10 mouse cellular contexts compared by ENCODE assay signal in the genomic region with DNA sequence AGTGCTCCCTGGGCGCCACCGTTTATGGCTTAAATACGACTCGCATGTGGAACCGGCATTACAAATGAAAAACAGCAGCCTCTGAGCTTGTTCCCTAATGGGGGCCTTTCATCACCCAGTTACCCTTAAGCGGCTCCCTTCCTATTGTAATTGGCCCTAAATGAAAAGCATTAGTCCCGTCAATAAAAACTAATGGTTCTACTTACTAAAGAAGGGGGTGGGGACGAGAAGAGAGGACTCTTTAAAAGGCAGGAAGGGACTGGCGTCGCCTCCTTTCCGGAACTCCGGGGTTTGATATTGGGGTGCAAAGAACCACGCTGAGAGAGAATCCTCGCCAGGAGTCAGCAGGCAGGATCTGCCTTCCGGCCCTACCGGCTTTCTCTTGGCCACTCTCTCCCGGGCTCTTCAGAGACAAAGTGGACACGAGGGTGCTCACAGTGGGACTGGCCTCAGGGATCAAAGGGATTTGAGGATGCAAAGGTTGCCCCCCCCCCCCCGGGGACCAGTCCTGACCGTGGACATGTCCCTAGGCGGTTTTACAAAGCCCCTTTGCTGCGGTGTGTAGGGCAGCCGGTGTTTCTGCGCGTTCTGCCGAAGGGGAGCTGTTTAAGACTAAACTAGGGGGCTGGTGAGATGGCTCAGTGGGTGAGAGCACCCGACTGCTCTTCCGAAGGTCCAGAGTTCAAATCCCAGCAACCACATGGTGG.
DNase-seq lines count a peak whose midpoint lies in the region; ATAC-seq and TF ChIP-seq lines count a peak whose summit lies in the region.
"Had no signal": no experiment of that assay in that cellular context is flagged by ENCODE, and none has a peak within 500 bp of the region (broad histone marks: within the 10 kb centered on the region; RNA-seq: fewer than 3 reads in every experiment).

No protein-coding gene starts in this region.

- no peaks in the 10 kb centered on the region for H3K9me3 ChIP-seq in heart, postnatal 0 days (replicated peaks; ENCODE audit: control insufficient read depth, low read length)
- no peaks in the 10 kb centered on the region for H3K9me3 ChIP-seq in embryonic facial prominence, embryonic 15.5 days (replicated peaks)
- no peaks in the 10 kb centered on the region for H3K9me3 ChIP-seq in intestine, embryonic 16.5 days (ENCODE audit: control insufficient read depth, low read length)
- no peaks in the 10 kb centered on the region for H3K9me3 ChIP-seq in neural tube, embryonic 15.5 days (replicated peaks)

- no peak overlapping the region for H3K9ac ChIP-seq in heart, postnatal 0 days (replicated peaks; ENCODE audit: low read depth, low read length)
- H3K9ac ChIP-seq in embryonic facial prominence, embryonic 15.5 days = no peak overlapping the region
- no peak overlapping the region for H3K9ac ChIP-seq in intestine, embryonic 16.5 days (ENCODE audit: low read depth, low read length)
- 0 out of 2 replicates have a peak overlapping the region, but pooled peaks have one; percentile 23 for H3K9ac ChIP-seq in neural tube, embryonic 15.5 days (replicated peaks)

- 6% methylated on average over 28 of the region's 28 CpGs for WGBS in heart, postnatal 0 days
- WGBS in embryonic facial prominence, embryonic 15.5 days = 5% methylated on average over 28 of the region's 28 CpGs
- 6% methylated on average over 28 of the region's 28 CpGs for WGBS in intestine, embryonic 16.5 days
- 2% methylated on average over 28 of the region's 28 CpGs for WGBS in neural tube, embryonic 15.5 days

- DNase-seq in heart, postnatal 0 days (ENCODE audit: low spot score) = no peak
- no peak for DNase-seq in heart, postnatal 10 days
- DNase-seq in layer of hippocampus, postnatal 14 days (ENCODE audit: low spot score in 2 of 2) = no peak
- DNase-seq in thymus, postnatal 0 days (ENCODE audit: low spot score) = no peak
- no peak for DNase-seq in spleen, postnatal 36 days (ENCODE audit: low spot score in 2 of 2)
- DNase-seq: kidney, postnatal 25 days; right cerebral cortex, postnatal 14 days had no signal

- H3K4me1 ChIP-seq in heart, postnatal 0 days (ENCODE audit: control insufficient read depth, insufficient read depth) = no peaks in the 10 kb centered on the region
- H3K4me1 ChIP-seq in embryonic facial prominence, embryonic 15.5 days = peaks cover 18% of the 10 kb centered on the region
- H3K4me1 ChIP-seq in intestine, embryonic 16.5 days (ENCODE audit: control insufficient read depth, insufficient read depth, low read length) = 0 out of 2 replicates have a peak, but pooled peaks cover 5% of the 10 kb centered on the region
- peaks cover 12% of the 10 kb centered on the region for H3K4me1 ChIP-seq in neural tube, embryonic 15.5 days

- peak overlapping the region; percentile 24; the same call in 1 of the 2 replicates for H3K4me3 ChIP-seq in heart, postnatal 0 days (ENCODE audit: low read depth, low read length)
- H3K4me3 ChIP-seq in embryonic facial prominence, embryonic 15.5 days (replicated peaks) = peak overlapping the region; percentile 16; the same call in 1 of the 2 replicates
- peak overlapping the region; percentile 0; the same call in 1 of the 2 replicates for H3K4me3 ChIP-seq in intestine, embryonic 16.5 days (ENCODE audit: low read length)
- peak overlapping the region; percentile 19 for H3K4me3 ChIP-seq in neural tube, embryonic 15.5 days (replicated peaks)

- no peaks in the 10 kb centered on the region for H3K36me3 ChIP-seq in heart, postnatal 0 days (replicated peaks; ENCODE audit: control insufficient read depth, insufficient read depth, low read length)
- H3K36me3 ChIP-seq in embryonic facial prominence, embryonic 15.5 days = no peaks in the 10 kb centered on the region
- no peaks in the 10 kb centered on the region for H3K36me3 ChIP-seq in intestine, embryonic 16.5 days (ENCODE audit: control insufficient read depth, insufficient read depth, low read length)
- H3K36me3 ChIP-seq in neural tube, embryonic 15.5 days = no peaks in the 10 kb centered on the region

- no peak for TF ChIP-seq CTCF in heart, postnatal 0 days (IDR thresholded peaks at IDR 0.05; ENCODE audit: low read depth)

- ATAC-seq in heart, postnatal 0 days (ENCODE audit: insufficient read depth, low read depth) = no peak
- no peak for ATAC-seq in embryonic facial prominence, embryonic 15.5 days (ENCODE audit: insufficient number of reproducible peaks, low FRiP score, low TSS enrichment, low read depth)
- ATAC-seq in intestine, embryonic 16.5 days = no peak
- peak; percentile 50; the same call in 1 of the 2 replicates for ATAC-seq in neural tube, embryonic 15.5 days (ENCODE audit: low FRiP score)

- no peak for TF ChIP-seq EP300 in heart, postnatal 0 days (IDR thresholded peaks at IDR 0.05; ENCODE audit: low read depth)

- H3K27ac ChIP-seq in heart, postnatal 0 days (ENCODE audit: low read depth) = no peak overlapping the region
- no peak overlapping the region for H3K27ac ChIP-seq in embryonic facial prominence, embryonic 15.5 days (replicated peaks)
- no peak overlapping the region for H3K27ac ChIP-seq in intestine, embryonic 16.5 days (ENCODE audit: low read length)
- no peak overlapping the region for H3K27ac ChIP-seq in neural tube, embryonic 15.5 days (replicated peaks)

- intact Hi-C loops in heart, postnatal 10 days (cut with DNase I) = no loop called here

- H3K27me3 ChIP-seq in heart, postnatal 0 days (ENCODE audit: control insufficient read depth, insufficient read depth, low read length) = peaks cover 30% of the 10 kb centered on the region
- peaks cover 21% of the 10 kb centered on the region for H3K27me3 ChIP-seq in embryonic facial prominence, embryonic 15.5 days
- peaks cover 13% of the 10 kb centered on the region for H3K27me3 ChIP-seq in intestine, embryonic 16.5 days (replicated peaks; ENCODE audit: control insufficient read depth, insufficient read depth, low read length)
- H3K27me3 ChIP-seq in neural tube, embryonic 15.5 days (replicated peaks) = peaks cover 33% of the 10 kb centered on the region

- no peak overlapping the region for H3K4me2 ChIP-seq in heart, postnatal 0 days (ENCODE audit: low read depth, low read length)
- H3K4me2 ChIP-seq in embryonic facial prominence, embryonic 15.5 days (replicated peaks) = peak overlapping the region; percentile 43
- H3K4me2 ChIP-seq in intestine, embryonic 16.5 days (ENCODE audit: low read depth, low read length) = peak overlapping the region; percentile 15
- peak overlapping the region; percentile 55 for H3K4me2 ChIP-seq in neural tube, embryonic 15.5 days
